Mouse (Mus musculus): ENCODE measurements around the gene Sde2.
"Not testable (repeated sequence)": the region's sequence is repeated elsewhere in the genome, so short reads cannot be mapped to it uniquely, and the experiment has no call there.

The Sde2 gene

GRCm38 (mm10) chr1:180881768-180882167, 30.8 kb downstream of the Sde2 start:
- DNase-seq (ENCODE audit: low read depth in 2 of 2, low spot score in 2 of 2), result no peak

GRCm38 (mm10) chr1:180883731-180884130, 32.8 kb downstream of the Sde2 start:
- no peak for DNase-seq (ENCODE audit: low read depth in 2 of 2, low spot score in 2 of 2)

GRCm38 (mm10) chr1:180884484-180884883, 33.6 kb downstream of the Sde2 start:
- peak; percentile 34 to 45 for DNase-seq (ENCODE audit: low read depth in 2 of 2, low spot score in 2 of 2)

GRCm38 (mm10) chr1:180888556-180889042, 37.7 kb downstream of the Sde2 start:
- DNase-seq (ENCODE audit: low read depth in 2 of 2, low spot score in 2 of 2), result no peak

- no peak for DNase-seq (ENCODE audit: low read depth in 2 of 2, low spot score in 2 of 2)
These were observed 38.2 kb downstream of the Sde2 start for GRCm38 (mm10) chr1:180889172-180889571.

GRCm38 (mm10) chr1:180889841-180890240, 38.9 kb downstream of the Sde2 start:
- peak in 1 of 2 experiments; percentile 50 for DNase-seq (ENCODE audit: low read depth in 2 of 2, low spot score in 2 of 2)

GRCm38 (mm10) chr1:180892808-180893207, 41.9 kb downstream of the Sde2 start, which contains the start of gene Lefty2:
Gene Lefty2 (plus strand): TSS chr1:180893108.
- DNase-seq (ENCODE audit: low read depth in 2 of 2, low spot score in 2 of 2), result no peak

GRCm38 (mm10) chr1:180894088-180894987, 43.4 kb downstream of the Sde2 start:
- DNase-seq (ENCODE audit: low read depth in 2 of 2, low spot score in 2 of 2), result not testable (repeated sequence)

- DNase-seq (ENCODE audit: low read depth in 2 of 2, low spot score in 2 of 2), result peak in 1 of 2 experiments; percentile 61
These were observed 50.2 kb downstream of the Sde2 start for GRCm38 (mm10) chr1:180901107-180901506.

GRCm38 (mm10) chr1:180902915-180903314, 52.0 kb downstream of the Sde2 start:
- no peak for DNase-seq (ENCODE audit: low read depth in 2 of 2, low spot score in 2 of 2)

- no peak for DNase-seq (ENCODE audit: low read depth in 2 of 2, low spot score in 2 of 2)
These were observed 52.7 kb downstream of the Sde2 start for GRCm38 (mm10) chr1:180903666-180904038.

- DNase-seq (ENCODE audit: low read depth in 2 of 2, low spot score in 2 of 2), result peak; percentile 83 to 90
These were observed 53.3 kb downstream of the Sde2 start, which contains the start of gene Pycr2 for GRCm38 (mm10) chr1:180904039-180904814. Gene Pycr2 (plus strand): TSS chr1:180904293.

- no peak for DNase-seq (ENCODE audit: low read depth in 2 of 2, low spot score in 2 of 2)
These were observed 53.8 kb downstream of the Sde2 start for GRCm38 (mm10) chr1:180904815-180905080.

GRCm38 (mm10) chr1:180905307-180905706, 54.4 kb downstream of the Sde2 start:
- no peak for DNase-seq (ENCODE audit: low read depth in 2 of 2, low spot score in 2 of 2)

GRCm38 (mm10) chr1:180905876-180906275, 54.9 kb downstream of the Sde2 start:
- no peak for DNase-seq (ENCODE audit: low read depth in 2 of 2, low spot score in 2 of 2)

GRCm38 (mm10) chr1:180906461-180907147, 55.7 kb downstream of the Sde2 start:
- DNase-seq (ENCODE audit: low read depth in 2 of 2, low spot score in 2 of 2), result no peak

GRCm38 (mm10) chr1:180911138-180911537, 60.2 kb downstream of the Sde2 start:
- no peak for DNase-seq (ENCODE audit: low read depth in 2 of 2, low spot score in 2 of 2)

GRCm38 (mm10) chr1:180911653-180912287, 60.8 kb downstream of the Sde2 start:
- DNase-seq (ENCODE audit: low read depth in 2 of 2, low spot score in 2 of 2), result peak; percentile 60 to 69

- no peak for DNase-seq (ENCODE audit: low read depth in 2 of 2, low spot score in 2 of 2)
These were observed 61.9 kb downstream of the Sde2 start for GRCm38 (mm10) chr1:180912792-180913191.

- no peak for DNase-seq (ENCODE audit: low read depth in 2 of 2, low spot score in 2 of 2)
These were observed 62.9 kb downstream of the Sde2 start for GRCm38 (mm10) chr1:180913797-180914196.

- DNase-seq (ENCODE audit: low read depth in 2 of 2, low spot score in 2 of 2), result peak; percentile 57 to 59
These were observed 65.5 kb downstream of the Sde2 start for GRCm38 (mm10) chr1:180916425-180916824.

All from CD8-positive naive resting alpha-beta T cell, adult 2 months (primary cell).